ENCODE assay signal across 16 mouse cellular contexts in the genomic region with DNA sequence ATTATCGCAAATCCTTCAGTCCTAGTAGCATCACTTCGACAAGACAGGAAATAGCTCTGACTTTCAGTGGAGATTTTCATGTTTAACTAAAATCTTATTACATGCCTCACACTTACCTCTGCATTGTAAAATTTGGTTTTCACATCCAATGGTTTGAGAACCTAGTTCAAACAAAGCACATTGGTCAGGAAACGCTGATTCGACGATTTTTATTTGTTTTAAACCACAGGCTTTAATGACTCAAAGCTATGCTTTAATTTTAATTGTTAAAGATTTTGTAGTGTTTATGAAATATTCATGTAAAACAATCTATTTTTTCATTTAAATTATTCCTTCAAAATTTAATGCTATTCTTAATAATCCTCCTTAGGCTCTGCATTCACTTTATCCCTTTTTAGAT.
"Had no signal": no experiment of that assay in that cellular context is flagged by ENCODE, and none has a peak within 500 bp of the region (broad histone marks: within the 10 kb centered on the region; RNA-seq: fewer than 3 reads in every experiment).

No protein-coding gene starts in this region.

- H3K9ac ChIP-seq: neural tube, embryonic 13.5 days; neural tube, embryonic 15.5 days; stomach, embryonic 15.5 days had no signal

- H3K4me2 ChIP-seq: neural tube, embryonic 13.5 days; neural tube, embryonic 15.5 days; stomach, embryonic 15.5 days had no signal

- H3K4me1 ChIP-seq: neural tube, embryonic 13.5 days; neural tube, embryonic 15.5 days; stomach, embryonic 15.5 days had no signal

- H3K4me3 ChIP-seq: neural tube, embryonic 13.5 days; neural tube, embryonic 15.5 days; stomach, embryonic 15.5 days had no signal

- H3K9me3 ChIP-seq: neural tube, embryonic 13.5 days; neural tube, embryonic 15.5 days; stomach, embryonic 15.5 days had no signal

- H3K27ac ChIP-seq: neural tube, embryonic 13.5 days; neural tube, embryonic 15.5 days; stomach, embryonic 15.5 days; stomach, postnatal 0 days had no signal

- DNase-seq: retina, postnatal 1 day; right cerebral cortex, adult 18-20 months; right cerebral cortex, postnatal 14 days; right cerebral cortex, postnatal 25 days; right cerebral cortex, postnatal 4 days; spleen, adult 18-20 months; thymus, adult 18-20 months; thymus, adult 2 months; thymus, postnatal 14 days; thymus, postnatal 25 days; thymus, postnatal 36 days; thymus, postnatal 4 days had no signal

- H3K27me3 ChIP-seq: neural tube, embryonic 13.5 days; neural tube, embryonic 15.5 days; stomach, embryonic 15.5 days had no signal
